Mouse (Mus musculus) right cerebral cortex, postnatal 4 days (tissue): ENCODE results near the gene Ovol3.

Experiments used
- DNase-seq: peaks from one replicate; pipeline ENCODE4 v3.0.0-alpha.2; 2022

The Ovol3 gene

DNA sequence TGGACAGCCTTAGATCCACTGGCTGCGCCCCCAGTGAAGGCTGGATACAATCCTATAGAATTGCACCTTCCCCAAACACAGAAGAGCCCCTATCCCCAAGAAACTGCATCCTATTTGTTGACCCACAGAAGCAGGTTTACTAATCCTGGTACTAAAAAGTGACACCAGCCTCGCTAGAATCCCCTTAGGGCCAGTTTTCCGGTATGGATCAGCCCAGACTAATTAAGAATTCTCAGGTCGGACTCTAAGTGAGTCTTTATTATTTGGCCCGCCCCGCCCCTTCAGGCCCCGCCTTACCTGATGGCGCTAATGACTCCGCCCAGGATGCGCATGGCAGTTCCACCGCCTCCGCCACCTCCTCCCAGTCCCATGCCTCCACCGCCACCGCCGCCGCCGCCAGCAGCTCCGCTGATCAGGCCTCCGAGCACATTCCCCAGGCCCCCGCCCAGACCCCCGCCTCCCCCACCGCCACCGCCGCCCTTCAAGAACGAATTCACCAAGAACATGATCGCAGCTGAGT, 41.9 kb downstream of the Ovol3 start:
- peak; percentile 71 for DNase-seq

DNA sequence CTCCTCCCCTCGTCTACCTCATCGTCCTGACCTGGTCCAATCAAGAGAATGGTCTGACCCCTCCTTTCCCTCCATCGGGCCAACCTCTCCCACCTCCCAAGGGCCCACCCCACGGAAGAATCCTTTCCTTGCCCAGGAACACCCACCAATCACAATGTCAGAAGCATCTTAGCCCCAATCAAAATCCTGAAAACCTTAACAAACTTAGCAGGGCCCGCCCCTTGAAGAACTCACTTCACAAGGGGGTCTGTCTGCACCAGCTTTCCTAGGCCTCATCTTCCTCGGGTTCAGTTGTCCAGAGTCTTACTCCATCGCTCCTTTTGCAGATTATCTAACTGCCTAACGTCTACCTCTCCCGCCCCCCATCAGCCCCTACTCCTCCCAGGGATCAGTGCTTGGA, 42.5 kb downstream of the Ovol3 start:
- DNase-seq: no peak

DNA sequence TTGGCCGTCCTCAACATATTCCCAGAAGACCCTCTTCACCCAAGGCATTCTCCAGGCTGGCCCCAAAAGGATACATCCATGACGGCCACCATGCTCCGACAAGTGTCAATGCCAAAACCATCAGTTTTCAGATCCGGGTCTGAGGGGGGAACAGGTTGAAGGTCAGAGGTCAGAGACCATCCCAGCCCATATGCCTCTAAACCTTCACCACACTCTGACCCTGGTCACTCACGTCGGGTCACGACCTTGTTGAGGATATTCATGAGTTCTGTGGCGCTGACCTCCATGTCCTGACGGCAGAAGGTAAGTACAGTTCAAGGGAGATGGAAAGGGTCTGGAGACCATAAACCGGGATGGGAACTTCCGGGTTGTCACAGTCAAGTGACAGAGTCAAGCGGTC, 43.4 kb downstream of the Ovol3 start:
- DNase-seq: no peak

DNA sequence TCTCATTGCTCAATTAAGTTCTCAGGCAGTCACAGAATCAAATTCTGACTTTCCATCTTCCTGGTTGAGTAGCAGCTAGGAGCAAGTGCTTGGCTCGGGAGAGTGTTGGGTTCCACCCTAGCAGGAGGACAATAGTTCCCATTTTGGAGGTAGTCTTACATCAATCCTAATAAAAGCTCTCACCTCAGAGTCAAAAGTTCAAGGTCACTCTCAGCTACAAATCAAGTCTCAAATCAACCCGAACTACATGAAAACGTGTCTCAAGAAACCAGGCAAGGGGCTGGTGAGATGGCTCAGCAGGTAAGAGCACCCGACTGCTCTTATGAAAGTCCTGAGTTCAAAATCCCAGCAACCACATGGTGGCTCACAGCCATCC, 46.4 kb downstream of the Ovol3 start:
- no peak for DNase-seq

DNA sequence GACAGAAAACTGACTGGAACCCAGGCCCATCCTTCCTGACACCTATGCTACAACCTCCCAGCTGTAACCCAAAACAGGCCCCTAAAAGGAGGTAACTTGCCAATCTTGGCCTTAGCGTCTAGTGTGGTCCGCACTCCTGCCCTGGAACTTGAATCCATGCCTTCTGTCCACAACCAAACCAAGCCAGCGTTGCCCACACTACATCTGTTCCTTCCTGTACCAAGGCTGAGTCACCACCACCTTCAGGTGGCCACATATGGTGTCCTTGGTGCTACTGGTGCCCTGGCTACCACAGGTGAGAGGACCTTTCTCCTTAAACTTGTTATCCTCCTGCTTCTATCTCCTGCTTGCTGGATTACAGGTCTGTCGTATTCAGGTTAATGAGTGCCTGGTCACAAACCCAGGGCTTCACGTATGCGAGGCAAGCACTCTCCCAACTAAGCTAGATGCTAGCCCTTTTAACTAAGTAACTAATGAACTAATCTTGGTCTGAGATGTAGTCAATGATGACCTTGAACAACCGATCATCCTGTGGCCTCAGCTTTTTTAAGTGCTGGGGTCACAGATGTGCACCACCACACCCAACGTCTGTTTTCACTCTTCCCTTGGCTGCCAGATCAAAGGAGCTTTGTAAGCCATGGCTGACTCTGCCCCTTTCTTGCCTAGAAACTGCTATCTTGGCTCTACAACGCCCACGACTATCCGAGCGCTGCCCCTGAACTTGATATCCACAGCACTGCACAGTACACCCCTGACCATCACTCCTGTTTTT, 47.0 kb downstream of the Ovol3 start:
- DNase-seq: no peak

DNA sequence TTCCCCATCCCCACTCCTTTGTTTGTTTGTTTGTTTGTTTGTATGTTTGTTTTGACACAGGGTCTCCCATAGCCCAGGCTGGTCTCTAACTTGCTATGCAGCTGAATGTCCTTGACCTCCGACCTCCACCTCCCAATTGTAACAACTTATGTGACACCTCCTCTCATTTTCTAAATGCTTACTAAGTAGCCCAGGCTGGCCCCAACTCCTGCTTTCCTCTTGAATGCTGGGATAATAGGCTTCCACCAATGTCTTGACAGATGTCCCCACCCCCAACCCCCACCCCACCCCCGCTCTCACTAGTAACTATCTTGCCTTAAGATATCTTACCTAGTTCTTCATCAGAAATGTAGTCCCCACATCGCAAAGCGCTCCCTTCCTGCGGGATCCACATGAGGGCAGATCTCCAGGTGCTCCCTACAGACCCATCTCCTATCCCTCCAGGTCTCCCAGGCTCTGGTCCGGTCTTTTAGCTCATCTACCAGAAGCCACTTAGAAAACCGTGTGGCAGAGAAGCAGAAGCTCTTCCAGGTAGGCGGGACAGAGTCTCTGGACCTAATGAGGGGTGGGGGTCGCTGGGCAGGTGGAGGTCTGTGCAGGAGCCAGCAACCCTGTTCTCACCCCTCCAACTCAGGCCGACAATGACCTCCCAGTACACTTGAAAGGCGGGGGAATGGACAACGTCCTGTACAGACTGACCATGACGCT, 50.7 kb downstream of the Ovol3 start:
- DNase-seq: no peak

DNA sequence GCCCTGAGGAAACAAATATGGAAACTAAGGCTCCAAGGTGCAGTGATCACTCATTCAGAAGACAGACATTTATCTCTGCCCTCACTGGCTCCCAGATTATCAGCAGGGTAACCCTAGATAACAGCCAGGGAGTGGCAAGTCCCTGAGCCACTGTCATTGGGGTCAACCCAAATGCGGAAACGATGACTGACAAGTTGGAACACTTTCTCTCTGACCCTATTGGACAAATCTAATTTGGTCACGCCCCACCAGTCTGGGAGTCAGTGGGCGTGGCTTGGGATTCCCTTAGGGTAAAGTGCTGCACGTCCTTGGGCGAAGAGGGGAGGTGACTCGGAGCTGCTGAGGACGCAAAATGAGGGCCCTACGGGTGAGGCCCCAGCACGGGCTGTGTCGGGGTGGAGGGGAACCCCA, 51.6 kb downstream of the Ovol3 start, which contains the start of gene Cox7a1:
Gene Cox7a1, plus strand, starts transcription at position 266 of the 411 bp plus-strand sequence.
- peak; percentile 42 for DNase-seq
